Mouse (Mus musculus) hindbrain, embryonic 10.5 days (tissue): Measurements from ENCODE around the gene Gm17571. TPM values are rescaled to one million over a fixed set of nuclear protein-coding genes. Genes with fewer than 3 reads are reported as not detected.

Source experiments
- DNase-seq: peaks from one replicate; pipeline ENCODE4 v3.0.0-alpha.2; 2017; ENCODE audit warnings: low spot score
- H3K27ac ChIP-seq: fragments of 300-500 bp; sonication (generic); 2 replicates; pipeline ENCODE4 v1.5.1; 2016; ENCODE audit warnings: mild to moderate bottlenecking, moderate library complexity
- H3K27me3 ChIP-seq: fragments of 300-500 bp; sonication (generic); 2 replicates; pipeline ENCODE4 v1.6.1; 2016; ENCODE audit warnings: mild to moderate bottlenecking; ENCODE audit not compliant: poor library complexity, insufficient read depth, severe bottlenecking
- H3K36me3 ChIP-seq: fragments of 300-500 bp; sonication (generic); 2 replicates; pipeline ENCODE4 v1.6.1; 2016; ENCODE audit warnings: mild to moderate bottlenecking, moderate library complexity
- H3K4me1 ChIP-seq: fragments of 300-500 bp; sonication (generic); replicated peaks from 2 replicates; pipeline ENCODE4 v1.6.1; 2016; ENCODE audit warnings: mild to moderate bottlenecking
- H3K4me3 ChIP-seq: fragments of 300-500 bp; sonication (generic); 2 replicates; pipeline ENCODE4 v1.5.1; 2016; ENCODE audit warnings: mild to moderate bottlenecking, moderate library complexity
- H3K9me3 ChIP-seq: fragments of 300-500 bp; sonication (generic); 2 replicates; pipeline ENCODE4 v1.6.1; 2016; ENCODE audit warnings: mild to moderate bottlenecking, moderate library complexity
- WGBS: fragments of 180-500 bp; shearing (Covaris S2); methylation state at CpG from one replicate; pipeline ENCODE4 v1.1.7; 2016; 5-methylcytosine and 5-hydroxymethylcytosine counted together
- polyA plus RNA-seq: library from polyadenylated mRNA; unstranded; fragments of >200 nt; fragmentation: Nextera tagmentation; extraction: Ambion mirVana; gene quantifications from 2 replicates; pipeline ENCODE4 v1.2.1, GENCODE M21; 2016

The Gm17571 gene
- polyA plus RNA-seq, 1 experiment from 2014 or later, result not detected

DNA sequence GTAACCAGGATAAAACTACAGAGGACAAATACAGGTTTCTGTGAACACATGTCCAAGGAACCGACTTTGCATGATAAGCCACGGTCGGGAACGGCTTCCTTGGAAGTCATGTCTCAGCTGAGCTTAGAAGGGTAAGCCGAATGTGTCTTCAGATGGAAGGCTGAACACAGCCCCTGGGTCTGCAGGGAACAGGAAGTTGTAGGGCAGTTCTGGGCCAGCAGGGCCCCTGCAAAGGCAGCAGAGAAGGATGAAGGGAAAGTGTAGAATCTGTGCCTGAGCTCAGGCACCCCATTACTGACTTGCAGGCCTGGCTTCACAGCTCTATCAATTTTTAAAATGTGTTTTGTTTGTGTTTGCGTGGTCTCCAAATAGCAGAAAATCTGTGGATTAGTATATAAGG, 22.2 kb upstream of the Gm17571 start:
- Histone ChIP-seq H3K27me3 (no peaks in the 10 kb centered on the region), H3K27ac (peak overlapping the region; percentile 45; the same call in 1 of the 2 replicates), H3K4me3 (no peak overlapping the region), H3K9me3 (no peaks in the 10 kb centered on the region), H3K4me1 (peaks cover 33% of the 10 kb centered on the region), H3K36me3 (no peaks in the 10 kb centered on the region)
- WGBS, result 88% methylated on average over 6 of the region's 6 CpGs
- no peak for DNase-seq

DNA sequence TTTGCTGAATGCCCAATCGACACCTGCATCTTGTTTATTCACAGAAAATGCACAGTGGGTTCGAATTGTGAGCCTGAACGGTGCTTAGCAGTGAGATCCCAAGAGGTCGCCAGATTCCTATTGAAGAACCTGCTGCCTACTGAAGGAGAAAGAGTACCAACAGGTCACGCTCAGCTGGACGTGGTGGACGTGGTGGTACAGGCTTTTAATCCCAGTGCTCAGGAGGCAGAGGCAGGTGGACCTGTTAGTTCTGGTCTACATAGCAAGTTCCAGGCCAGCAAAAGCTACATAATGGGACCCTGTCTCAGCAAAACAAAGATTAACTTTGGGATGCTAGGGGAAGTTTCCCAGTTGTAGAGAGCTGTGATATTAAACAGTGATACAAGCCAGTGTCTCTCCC, 21.2 kb upstream of the Gm17571 start:
- 71% methylated on average over 7 of the region's 7 CpGs for WGBS
- Histone ChIP-seq H3K9me3 (no peaks in the 10 kb centered on the region), H3K4me1 (peaks cover 33% of the 10 kb centered on the region), H3K27ac (no peak overlapping the region), H3K36me3 (no peaks in the 10 kb centered on the region), H3K4me3 (no peak overlapping the region), H3K27me3 (no peaks in the 10 kb centered on the region)
- DNase-seq, result no peak

DNA sequence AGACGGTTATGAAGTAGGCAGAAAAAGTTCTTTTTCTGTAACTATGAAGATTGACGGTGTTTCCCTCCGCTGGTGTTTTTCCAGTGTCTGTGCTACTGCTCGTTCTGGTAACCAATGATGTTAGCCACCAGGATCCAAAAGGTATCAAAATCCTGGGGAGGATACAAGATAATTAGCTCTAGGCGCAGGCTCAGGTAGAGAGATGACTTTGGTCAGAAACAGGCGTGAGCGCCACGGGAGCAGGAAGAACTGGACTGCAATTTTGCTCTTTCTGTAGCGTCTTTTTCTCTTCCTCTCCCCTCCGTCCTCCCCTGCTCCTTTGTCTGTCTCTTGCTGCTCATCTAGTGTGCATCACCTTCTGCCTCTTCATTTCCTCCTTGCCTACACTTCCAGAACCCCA, 20.3 kb upstream of the Gm17571 start:
- H3K4me3 ChIP-seq, result no peak overlapping the region
- DNase-seq, result no peak
- H3K27me3 ChIP-seq, result no peaks in the 10 kb centered on the region
- H3K27ac ChIP-seq, result no peak overlapping the region
- peaks cover 33% of the 10 kb centered on the region for H3K4me1 ChIP-seq
- no peaks in the 10 kb centered on the region for H3K36me3 ChIP-seq
- no peaks in the 10 kb centered on the region for H3K9me3 ChIP-seq
- 89% methylated on average over 10 of the region's 10 CpGs for WGBS

GRCm38 (mm10) chr9:13466351-13466750, 19.8 kb upstream of the Gm17571 start:
- Histone ChIP-seq H3K36me3 (no peaks in the 10 kb centered on the region), H3K27ac (no peak overlapping the region), H3K4me3 (no peak overlapping the region), H3K9me3 (no peaks in the 10 kb centered on the region), H3K4me1 (peaks cover 33% of the 10 kb centered on the region), H3K27me3 (no peaks in the 10 kb centered on the region)
- no peak for DNase-seq
- 84% methylated on average over 4 of the region's 4 CpGs for WGBS

DNA sequence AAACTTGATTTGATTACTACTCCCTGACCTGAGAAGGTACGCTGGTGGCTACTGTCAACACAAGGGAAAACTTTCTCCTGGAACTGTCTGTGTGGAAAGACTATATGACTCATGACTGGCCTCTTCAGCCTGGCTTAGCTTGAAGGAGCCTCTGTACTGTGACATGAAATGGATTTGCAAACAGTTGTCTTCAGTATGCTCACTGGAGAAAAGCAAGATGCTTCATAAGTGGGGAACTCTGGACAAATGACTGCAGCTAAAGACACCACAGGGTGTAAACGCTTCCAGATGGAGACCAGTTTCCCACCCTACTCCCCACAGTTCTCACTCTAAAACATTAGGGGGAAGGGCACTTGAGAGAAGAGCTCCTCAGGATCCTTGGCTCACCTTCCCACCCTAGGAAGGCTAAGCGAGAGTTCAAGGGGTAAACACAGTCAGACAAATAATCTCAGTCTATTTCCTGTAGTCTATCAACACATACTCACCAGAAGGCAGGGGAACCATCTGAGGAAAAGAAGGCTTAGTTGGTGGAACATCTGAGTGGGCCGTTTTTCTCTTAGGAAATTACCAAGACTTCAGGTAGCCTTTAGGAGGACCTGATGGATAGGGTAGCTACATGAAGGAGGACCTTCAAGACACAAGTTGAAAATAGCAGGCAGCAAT, 18.9 kb upstream of the Gm17571 start:
- Histone ChIP-seq H3K9me3 (no peaks in the 10 kb centered on the region), H3K27ac (no peak overlapping the region), H3K4me1 (peaks cover 30% of the 10 kb centered on the region), H3K36me3 (no peaks in the 10 kb centered on the region), H3K27me3 (no peaks in the 10 kb centered on the region), H3K4me3 (no peak overlapping the region)
- no peak for DNase-seq
- WGBS, result 76% methylated on average over 4 of the region's 4 CpGs

DNA sequence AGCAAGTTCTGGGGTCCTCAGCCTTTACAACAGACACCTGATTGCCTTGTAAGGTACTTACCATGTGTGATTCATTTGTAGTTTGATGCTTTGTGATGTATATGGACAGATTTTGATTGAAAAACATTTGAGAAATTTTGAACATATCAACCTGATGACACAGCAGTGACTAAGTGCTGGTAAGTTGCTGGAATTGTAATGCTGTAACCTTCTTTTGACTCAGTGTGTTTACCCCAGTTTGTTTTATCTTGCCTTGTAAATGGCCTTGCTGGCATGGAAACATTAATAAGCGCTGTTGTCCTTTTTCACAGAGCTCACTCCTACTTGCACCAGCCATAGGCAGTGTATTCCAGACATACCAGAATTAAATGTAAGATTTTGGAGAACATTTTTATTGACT, 14.4 kb upstream of the Gm17571 start:
- 96% methylated on average over 1 of the region's 1 CpGs for WGBS
- Histone ChIP-seq H3K36me3 (no peaks in the 10 kb centered on the region), H3K27ac (no peak overlapping the region), H3K27me3 (no peaks in the 10 kb centered on the region), H3K9me3 (no peaks in the 10 kb centered on the region), H3K4me1 (0 out of 2 replicates have a peak, but pooled peaks cover 7% of the 10 kb centered on the region), H3K4me3 (no peak overlapping the region)
- DNase-seq, result no peak

DNA sequence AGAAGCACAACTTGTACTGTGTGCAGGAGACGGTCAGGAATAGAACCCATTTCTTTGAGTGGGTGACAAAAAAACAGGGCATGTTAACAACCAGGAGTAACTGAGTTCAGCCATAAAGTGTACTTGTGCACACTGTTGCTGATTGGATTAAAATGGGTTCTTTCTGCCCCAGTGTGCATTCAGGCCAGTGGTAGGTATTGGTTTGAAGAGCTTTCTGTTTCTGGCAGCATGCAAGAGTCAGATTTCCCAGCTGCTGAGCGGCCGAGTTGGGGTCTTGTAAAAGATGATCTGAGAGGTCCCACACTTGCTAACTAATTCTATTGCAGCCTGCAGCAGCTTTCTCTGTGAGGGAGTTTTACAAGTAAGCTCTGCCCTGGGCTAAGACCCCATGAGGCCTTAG, 13.5 kb upstream of the Gm17571 start:
- no peak overlapping the region for H3K27ac ChIP-seq
- no peak for DNase-seq
- H3K9me3 ChIP-seq, result no peaks in the 10 kb centered on the region
- no peaks in the 10 kb centered on the region for H3K36me3 ChIP-seq
- H3K4me1 ChIP-seq, result peaks cover 6% of the 10 kb centered on the region
- H3K27me3 ChIP-seq, result no peaks in the 10 kb centered on the region
- WGBS, result 82% methylated on average over 3 of the region's 3 CpGs
- no peak overlapping the region for H3K4me3 ChIP-seq

DNA sequence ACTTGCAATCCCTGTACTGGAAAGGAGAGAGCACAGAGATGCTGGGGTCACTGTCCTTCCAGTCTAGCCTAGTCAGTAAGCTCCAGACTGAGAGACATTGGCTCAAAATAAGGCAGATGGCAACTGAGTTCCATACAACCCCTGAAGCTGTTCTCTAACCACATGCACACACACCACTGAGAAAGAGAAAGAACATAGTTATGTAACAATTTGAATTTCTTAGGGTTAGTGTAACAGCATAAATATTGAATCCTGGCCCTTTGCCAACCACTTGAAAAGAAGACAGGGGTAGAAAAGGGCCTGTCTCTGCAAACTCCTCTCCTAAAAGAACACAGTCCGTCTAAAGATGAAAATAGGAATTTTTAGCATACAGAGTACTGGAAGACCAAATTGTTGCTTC, 12.8 kb upstream of the Gm17571 start:
- Histone ChIP-seq H3K36me3 (no peaks in the 10 kb centered on the region), H3K27ac (no peak overlapping the region), H3K4me3 (no peak overlapping the region), H3K9me3 (no peaks in the 10 kb centered on the region), H3K4me1 (peaks cover 12% of the 10 kb centered on the region), H3K27me3 (no peaks in the 10 kb centered on the region)
- WGBS, result 94% methylated on average over 1 of the region's 1 CpGs
- DNase-seq, result no peak

GRCm38 (mm10) chr9:13457774-13458173, 11.2 kb upstream of the Gm17571 start:
- Histone ChIP-seq H3K36me3 (no peaks in the 10 kb centered on the region), H3K27me3 (no peaks in the 10 kb centered on the region), H3K27ac (no peak overlapping the region), H3K9me3 (no peaks in the 10 kb centered on the region), H3K4me3 (no peak overlapping the region), H3K4me1 (peaks cover 17% of the 10 kb centered on the region)
- WGBS, result 71% methylated on average over 6 of the region's 6 CpGs
- no peak for DNase-seq

DNA sequence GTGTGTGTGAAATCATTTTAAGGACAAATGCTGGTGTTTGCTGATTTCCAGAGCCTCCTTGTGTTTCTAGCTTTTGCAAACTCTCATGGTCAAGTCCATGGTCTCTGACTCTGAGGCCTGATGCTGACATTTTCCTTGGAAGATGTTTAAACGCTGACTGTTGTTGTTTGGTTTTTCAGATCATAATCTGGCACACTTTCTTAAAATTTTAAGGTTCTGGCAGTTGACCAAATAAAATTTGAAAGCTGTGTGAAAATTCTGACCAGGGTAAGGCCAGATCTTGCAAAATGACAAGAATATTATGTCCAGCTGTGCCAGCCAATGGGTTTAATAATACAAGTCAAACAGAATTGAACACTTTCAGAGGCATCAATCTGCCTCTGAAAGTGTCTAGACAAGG, 8.7 kb upstream of the Gm17571 start:
- no peaks in the 10 kb centered on the region for H3K36me3 ChIP-seq
- H3K4me3 ChIP-seq, result no peak overlapping the region
- H3K9me3 ChIP-seq, result no peaks in the 10 kb centered on the region
- H3K27me3 ChIP-seq, result no peaks in the 10 kb centered on the region
- 80% methylated on average over 1 of the region's 1 CpGs for WGBS
- H3K4me1 ChIP-seq, result peaks cover 18% of the 10 kb centered on the region
- peak overlapping the region; percentile 72 for H3K27ac ChIP-seq
- DNase-seq, result no peak

GRCm38 (mm10) chr9:13454651-13455123, 8.1 kb upstream of the Gm17571 start:
- peak; percentile 26 for DNase-seq
- H3K4me3 ChIP-seq, result no peak overlapping the region
- no peaks in the 10 kb centered on the region for H3K36me3 ChIP-seq
- H3K27me3 ChIP-seq, result no peaks in the 10 kb centered on the region
- no peaks in the 10 kb centered on the region for H3K9me3 ChIP-seq
- H3K27ac ChIP-seq, result peak overlapping the region; percentile 72
- WGBS, result 23% methylated on average over 7 of the region's 7 CpGs
- H3K4me1 ChIP-seq, result peaks cover 21% of the 10 kb centered on the region

DNA sequence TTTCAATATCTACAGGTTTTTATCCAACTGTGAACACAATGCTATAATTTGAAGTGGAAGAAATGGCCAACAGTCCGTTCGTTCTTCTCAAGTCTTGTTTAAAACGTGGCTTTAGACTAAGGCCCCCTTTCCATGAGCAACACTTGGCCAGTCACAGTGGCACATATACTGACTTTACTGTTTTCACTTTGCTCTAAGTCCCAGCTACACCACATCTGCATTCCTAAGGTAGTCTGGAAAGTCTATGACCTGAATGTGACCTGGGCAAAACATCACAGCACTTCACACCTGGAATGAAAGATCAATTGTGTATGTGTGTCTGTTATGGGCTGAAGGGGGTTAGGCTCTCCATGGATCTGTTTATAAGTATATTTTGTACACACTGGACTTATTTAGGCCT, 2.2 kb upstream of the Gm17571 start:
- Histone ChIP-seq H3K4me3 (no peak overlapping the region), H3K27me3 (no peaks in the 10 kb centered on the region), H3K4me1 (0 out of 2 replicates have a peak, but pooled peaks cover 4% of the 10 kb centered on the region), H3K36me3 (no peaks in the 10 kb centered on the region), H3K9me3 (no peaks in the 10 kb centered on the region), H3K27ac (no peak overlapping the region)
- DNase-seq, result no peak
- 85% methylated on average over 3 of the region's 3 CpGs for WGBS

- Histone ChIP-seq H3K4me1 (0 out of 2 replicates have a peak, but pooled peaks cover 4% of the 10 kb centered on the region), H3K36me3 (no peaks in the 10 kb centered on the region), H3K27ac (no peak overlapping the region), H3K27me3 (no peaks in the 10 kb centered on the region), H3K4me3 (no peak overlapping the region), H3K9me3 (no peaks in the 10 kb centered on the region)
- 78% methylated on average over 1 of the region's 1 CpGs for whole genome bisulfite sequencing
- no peak for DNase-seq
Measured at GRCm38 (mm10) chr9:13446236-13446635, 317 bp downstream of the Gm17571 start.
